Mouse (Mus musculus) ovary, postnatal 14 days (tissue): ENCODE data around the gene Olfr463.
A peak's percentile ranks its signal among the peaks of the same experiment; 100 is the strongest.
"Not testable (repeated sequence)": the region's sequence is repeated elsewhere in the genome, so short reads cannot be mapped to it uniquely, and the experiment has no call there.

Experiments used
- DNase-seq: peaks from one replicate; pipeline ENCODE4 v3.0.0; 2022; ENCODE audit warnings: low spot score

The Olfr463 gene

GRCm38 (mm10) chr11:87897287-87897686 lies at the start of gene Olfr463:
Olfr463 (minus strand) TSS chr11:87897387.
- DNase-seq: no peak

- no peak for DNase-seq
Measured at GRCm38 (mm10) chr11:87935467-87935866, 38.3 kb upstream of the Olfr463 start.

GRCm38 (mm10) chr11:87933731-87934130 lies 36.5 kb upstream of the Olfr463 start:
- no peak for DNase-seq

GRCm38 (mm10) chr11:87930348-87930747 lies 33.2 kb upstream of the Olfr463 start:
- DNase-seq: no peak

- peak; percentile 16 for DNase-seq
Measured at GRCm38 (mm10) chr11:87920966-87921365, 23.8 kb upstream of the Olfr463 start, which contains the start of gene Olfr464. Olfr464 (minus strand) TSS chr11:87920967.

- DNase-seq: no peak
Measured at GRCm38 (mm10) chr11:87920301-87920700, 23.1 kb upstream of the Olfr463 start.

- DNase-seq: no peak
Measured at GRCm38 (mm10) chr11:87916005-87916404, 18.8 kb upstream of the Olfr463 start.

GRCm38 (mm10) chr11:87904331-87904730 lies 7.1 kb upstream of the Olfr463 start:
- no peak for DNase-seq

- DNase-seq: no peak
Measured at GRCm38 (mm10) chr11:87892168-87892567, 5.0 kb downstream of the Olfr463 start, which contains the start of gene Olfr462. Olfr462 (minus strand) TSS chr11:87892268.

- DNase-seq: no peak
Measured at GRCm38 (mm10) chr11:87884856-87885255, 12.3 kb downstream of the Olfr463 start.

GRCm38 (mm10) chr11:87883493-87883892 lies 13.7 kb downstream of the Olfr463 start:
- no peak for DNase-seq

GRCm38 (mm10) chr11:87881714-87882113 lies 15.5 kb downstream of the Olfr463 start:
- no peak for DNase-seq

- no peak for DNase-seq
Measured at GRCm38 (mm10) chr11:87879826-87880225, 17.4 kb downstream of the Olfr463 start.

- DNase-seq: no peak
Measured at GRCm38 (mm10) chr11:87875436-87875835, 21.8 kb downstream of the Olfr463 start, which contains the start of gene Epx. Epx (minus strand) TSS chr11:87875536.

GRCm38 (mm10) chr11:87871766-87872165 lies 25.4 kb downstream of the Olfr463 start:
- DNase-seq: no peak

- no peak for DNase-seq
Measured at GRCm38 (mm10) chr11:87870096-87870495, 27.1 kb downstream of the Olfr463 start.

GRCm38 (mm10) chr11:87866891-87867290 lies 30.3 kb downstream of the Olfr463 start:
- not testable (repeated sequence) for DNase-seq

- no peak for DNase-seq
Measured at GRCm38 (mm10) chr11:87862805-87863204, 34.4 kb downstream of the Olfr463 start.

GRCm38 (mm10) chr11:87860426-87860825 lies 36.8 kb downstream of the Olfr463 start:
- DNase-seq: no peak

- no peak for DNase-seq
Measured at GRCm38 (mm10) chr11:87859273-87859672, 37.9 kb downstream of the Olfr463 start.

GRCm38 (mm10) chr11:87854550-87854949 lies 42.6 kb downstream of the Olfr463 start:
- DNase-seq: no peak

- no peak for DNase-seq
Measured at GRCm38 (mm10) chr11:87853597-87853954, 43.6 kb downstream of the Olfr463 start.

GRCm38 (mm10) chr11:87852690-87853596 lies 44.2 kb downstream of the Olfr463 start, which contains the start of gene Mks1:
Mks1 (plus strand) TSS chr11:87853215.
- peak; percentile 79 for DNase-seq
